ENCODE assay signal across 11 mouse cellular contexts in the genomic region with DNA sequence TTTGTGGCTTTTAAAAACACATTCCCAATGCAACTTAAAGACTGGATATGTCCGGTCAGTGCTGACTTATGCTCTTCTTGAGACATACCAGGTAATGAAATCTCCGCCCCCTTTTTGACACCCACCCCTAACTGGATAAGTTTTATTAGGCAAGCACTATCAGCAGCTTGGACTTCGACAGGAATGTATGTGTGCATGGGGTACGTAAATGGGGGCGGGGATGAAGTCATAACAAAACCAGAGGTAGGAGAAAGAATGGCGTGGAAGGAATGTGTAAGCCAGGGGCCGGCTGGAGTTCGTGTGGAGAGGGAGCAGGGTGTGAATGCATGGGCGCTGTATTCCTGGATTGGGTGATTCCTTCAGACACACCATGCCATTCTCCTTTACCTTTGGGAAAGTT.
DNase-seq lines count a peak whose midpoint lies in the region; ATAC-seq lines count a peak whose summit lies in the region.
"Had no signal": no experiment of that assay in that cellular context is flagged by ENCODE, and none has a peak within 500 bp of the region (broad histone marks: within the 10 kb centered on the region; RNA-seq: fewer than 3 reads in every experiment).

No protein-coding gene starts in this region.

- no peaks in the 10 kb centered on the region for H3K9me3 ChIP-seq in limb, embryonic 13.5 days
- H3K9me3 ChIP-seq in limb, embryonic 10.5 days (replicated peaks): no peaks in the 10 kb centered on the region
- no peaks in the 10 kb centered on the region for H3K9me3 ChIP-seq in hindbrain, embryonic 16.5 days (ENCODE audit: control insufficient read depth, low read length)
- no peaks in the 10 kb centered on the region for H3K9me3 ChIP-seq in stomach, embryonic 14.5 days (ENCODE audit: control insufficient read depth, low read depth, low read length)
- H3K9me3 ChIP-seq: kidney, embryonic 15.5 days had no signal

- no peak overlapping the region for H3K9ac ChIP-seq in limb, embryonic 13.5 days
- H3K9ac ChIP-seq in hindbrain, embryonic 16.5 days (ENCODE audit: low read depth, low read length): no peak overlapping the region
- no peak overlapping the region for H3K9ac ChIP-seq in stomach, embryonic 14.5 days (replicated peaks; ENCODE audit: low read depth, low read length)
- H3K9ac ChIP-seq: kidney, embryonic 15.5 days had no signal

- no peaks in the 10 kb centered on the region for H3K36me3 ChIP-seq in limb, embryonic 13.5 days
- H3K36me3 ChIP-seq in limb, embryonic 10.5 days: no peaks in the 10 kb centered on the region
- H3K36me3 ChIP-seq in hindbrain, embryonic 16.5 days (ENCODE audit: control insufficient read depth, insufficient read depth, low read length): no peaks in the 10 kb centered on the region
- H3K36me3 ChIP-seq in stomach, embryonic 14.5 days (ENCODE audit: control insufficient read depth, insufficient read depth, low read length): no peaks in the 10 kb centered on the region
- H3K36me3 ChIP-seq: kidney, embryonic 15.5 days had no signal

- no peaks in the 10 kb centered on the region for H3K27me3 ChIP-seq in limb, embryonic 13.5 days
- peaks cover 20% of the 10 kb centered on the region; the same call in 1 of the 2 replicates for H3K27me3 ChIP-seq in limb, embryonic 10.5 days (ENCODE audit: low read depth, poor library complexity, severe bottlenecking)
- no peaks in the 10 kb centered on the region for H3K27me3 ChIP-seq in hindbrain, embryonic 16.5 days (replicated peaks; ENCODE audit: control insufficient read depth, insufficient read depth, low read length)
- H3K27me3 ChIP-seq in stomach, embryonic 14.5 days (ENCODE audit: control insufficient read depth, insufficient read depth, low read length): no peaks in the 10 kb centered on the region

- no peak overlapping the region for H3K4me3 ChIP-seq in limb, embryonic 13.5 days
- no peak overlapping the region for H3K4me3 ChIP-seq in limb, embryonic 10.5 days
- H3K4me3 ChIP-seq in hindbrain, embryonic 16.5 days (ENCODE audit: low read length): peak overlapping the region; percentile 52
- H3K4me3 ChIP-seq in stomach, embryonic 14.5 days (ENCODE audit: low read depth, low read length): no peak overlapping the region
- H3K4me3 ChIP-seq: kidney, embryonic 15.5 days had no signal

- DNase-seq in heart, adult 11 months: peak; percentile 66
- DNase-seq in heart, adult 8-10 months (ENCODE audit: low spot score): no peak
- no peak for DNase-seq in limb, embryonic 10.5 days (ENCODE audit: low spot score)
- no peak for DNase-seq in right cerebral cortex, adult 18-20 months
- DNase-seq in adrenal gland, postnatal 36 days: no peak
- DNase-seq: gastrocnemius, postnatal 10 days; liver had no signal

- peak overlapping the region; percentile 85 for H3K4me2 ChIP-seq in limb, embryonic 13.5 days (replicated peaks)
- H3K4me2 ChIP-seq in hindbrain, embryonic 16.5 days (ENCODE audit: low read length): peak overlapping the region; percentile 77
- H3K4me2 ChIP-seq in stomach, embryonic 14.5 days (replicated peaks; ENCODE audit: low read depth, low read length): peak overlapping the region; percentile 71; the same call in 1 of the 2 replicates

- H3K27ac ChIP-seq in limb, embryonic 13.5 days: no peak overlapping the region
- H3K27ac ChIP-seq in limb, embryonic 10.5 days: no peak overlapping the region
- peak overlapping the region; percentile 26; the same call in 1 of the 2 replicates for H3K27ac ChIP-seq in hindbrain, embryonic 16.5 days (ENCODE audit: low read depth, low read length)
- H3K27ac ChIP-seq in stomach, embryonic 14.5 days (ENCODE audit: low read length): no peak overlapping the region
- H3K27ac ChIP-seq: kidney, embryonic 15.5 days had no signal

- ATAC-seq in limb, embryonic 13.5 days (ENCODE audit: low FRiP score, low read depth): peak; percentile 48; the same call in 1 of the 2 replicates
- no peak for ATAC-seq in hindbrain, embryonic 16.5 days
- no peak for ATAC-seq in stomach, embryonic 14.5 days (ENCODE audit: insufficient number of reproducible peaks, insufficient read depth, low FRiP score, low read depth)

- peaks cover 23% of the 10 kb centered on the region for H3K4me1 ChIP-seq in limb, embryonic 13.5 days
- peaks cover 16% of the 10 kb centered on the region for H3K4me1 ChIP-seq in limb, embryonic 10.5 days
- H3K4me1 ChIP-seq in hindbrain, embryonic 16.5 days (ENCODE audit: control insufficient read depth, insufficient read depth, low read depth, low read length): peaks cover 8% of the 10 kb centered on the region
- H3K4me1 ChIP-seq in stomach, embryonic 14.5 days (ENCODE audit: control insufficient read depth, insufficient read depth, low read length): 0 out of 2 replicates have a peak, but pooled peaks cover 3% of the 10 kb centered on the region

- 61% methylated on average over 9 of the region's 9 CpGs for WGBS in limb, embryonic 13.5 days
- whole genome bisulfite sequencing in limb, embryonic 10.5 days: 78% methylated on average over 9 of the region's 9 CpGs
- 82% methylated on average over 9 of the region's 9 CpGs for WGBS in hindbrain, embryonic 16.5 days
- 45% methylated on average over 9 of the region's 9 CpGs for WGBS in stomach, embryonic 14.5 days
